Mouse (Mus musculus): Measurements from ENCODE around the gene Schip1.

- TF ChIP-seq POLR2A (IDR thresholded peaks at IDR 0.05; ENCODE audit: borderline replicate concordance, control insufficient read depth, low read depth, low read length), result no peak
- no peak for TF ChIP-seq CTCF (IDR thresholded peaks at IDR 0.05; ENCODE audit: control insufficient read depth, insufficient read depth, low read length)
These were observed 12.8 kb downstream of the Schip1 start for GRCm38 (mm10) chr3:68077406-68077805.

Measured in bone marrow, adult 2 months (tissue).